Mouse (Mus musculus) erythroid progenitor cell, adult 5-6 weeks (primary cell): ENCODE results near the gene Mlf1. TPM values are rescaled to one million over a fixed set of nuclear protein-coding genes. Genes with fewer than 3 reads are reported as not detected.

Experiments used
- ATAC-seq: replicated peaks from 2 replicates; pipeline ENCODE4 v1.8.0; 2016; ENCODE audit warnings: moderate number of reproducible peaks, mild to moderate bottlenecking, moderate TSS enrichment, inconsistent platforms; ENCODE audit not compliant: poor library complexity, low FRiP score, severe bottlenecking
- total RNA-seq, 2 experiments: library from RNA; stranded (forward) in 1 of 2; stranded (reverse) in 1 of 2; fragments of 150-400 nt in 1 of 2; fragments of 186-747, 209-891 nt in 1 of 2; gene quantifications; 2 replicates each; pipeline versions ENCODE4 v1.2.3 to v1.2.4; 2015 to 2017; ENCODE audit warnings: low replicate concordance in 2 of 2

Mlf1 gene
- total RNA-seq (2015; ENCODE audit: low replicate concordance) (not detected in 2 replicates), total RNA-seq (2017; ENCODE audit: low replicate concordance) (not detected in 2 replicates)

GRCm38 (mm10) chr3:67373872-67374271, at the start of gene Mlf1:
Gene Mlf1 (plus strand): TSS chr3:67374097.
- peak; percentile 67 for ATAC-seq

- ATAC-seq, result no peak
Observed at GRCm38 (mm10) chr3:67339558-67339957, 34.3 kb upstream of the Mlf1 start.

- no peak for ATAC-seq
Observed at GRCm38 (mm10) chr3:67340921-67341320, 33.0 kb upstream of the Mlf1 start.

GRCm38 (mm10) chr3:67343004-67343662, 30.8 kb upstream of the Mlf1 start:
- no peak for ATAC-seq

GRCm38 (mm10) chr3:67344599-67344998, 29.3 kb upstream of the Mlf1 start:
- no peak for ATAC-seq

GRCm38 (mm10) chr3:67346674-67347073, 27.2 kb upstream of the Mlf1 start:
- ATAC-seq, result no peak

GRCm38 (mm10) chr3:67351406-67352127, 22.3 kb upstream of the Mlf1 start:
- no peak for ATAC-seq

GRCm38 (mm10) chr3:67352128-67352762, 21.7 kb upstream of the Mlf1 start:
- 0 out of 2 replicates have a peak, but pooled peaks have one; percentile 59 for ATAC-seq

GRCm38 (mm10) chr3:67352763-67353149, 21.1 kb upstream of the Mlf1 start:
- no peak for ATAC-seq

GRCm38 (mm10) chr3:67358376-67358775, 15.5 kb upstream of the Mlf1 start:
- ATAC-seq, result no peak

GRCm38 (mm10) chr3:67366087-67366892, 7.6 kb upstream of the Mlf1 start:
- ATAC-seq, result no peak

GRCm38 (mm10) chr3:67367481-67367880, 6.4 kb upstream of the Mlf1 start:
- ATAC-seq, result no peak

- ATAC-seq, result no peak
Observed at GRCm38 (mm10) chr3:67369407-67370079, 4.4 kb upstream of the Mlf1 start.

GRCm38 (mm10) chr3:67372194-67372593, 1.7 kb upstream of the Mlf1 start:
- ATAC-seq, result no peak

- no peak for ATAC-seq
Observed at GRCm38 (mm10) chr3:67372781-67373180, 1.1 kb upstream of the Mlf1 start.

GRCm38 (mm10) chr3:67374360-67374778, 472 bp downstream of the Mlf1 start:
- ATAC-seq, result no peak

GRCm38 (mm10) chr3:67375063-67375462, 1.2 kb downstream of the Mlf1 start, which contains the start of gene Gm17402:
Gene Gm17402 (minus strand): TSS chr3:67375163.
- ATAC-seq, result no peak

- ATAC-seq, result no peak
Observed at GRCm38 (mm10) chr3:67378215-67378614, 4.3 kb downstream of the Mlf1 start.

- peak; percentile 20; the same call in 1 of the 2 replicates for ATAC-seq
Observed at GRCm38 (mm10) chr3:67429338-67429998, 55.6 kb downstream of the Mlf1 start.
